Mouse (Mus musculus) bone marrow, adult 2 months (tissue): ENCODE data around the gene Atp5f1. TPM values are rescaled to one million over a fixed set of nuclear protein-coding genes. Genes with fewer than 3 reads are reported as not detected.

ENCODE experiments used
- H3K27ac ChIP-seq: fragments of 200-500 bp; 2 replicates; pipeline ENCODE4 v1.5.1; 2012; ENCODE audit warnings: low read depth, mild to moderate bottlenecking, control low read depth, inconsistent platforms, low read length; ENCODE audit not compliant: control insufficient read depth, poor library complexity, insufficient read depth
- H3K4me1 ChIP-seq: fragments of 200-500 bp; 2 replicates; pipeline ENCODE4 v1.6.1; 2011; ENCODE audit warnings: low read length; ENCODE audit not compliant: control insufficient read depth, insufficient read depth
- H3K4me3 ChIP-seq: fragments of 200-500 bp; replicated peaks from 2 replicates; pipeline ENCODE3; 2011; ENCODE audit warnings: mild to moderate bottlenecking, low read depth, low read length, control low read depth; ENCODE audit not compliant: control insufficient read depth
- CTCF ChIP-seq: fragments of 200-500 bp; IDR thresholded peaks from 2 replicates; pipeline ENCODE4 v1.5.1; 2011; ENCODE audit warnings: low read length, control low read depth; ENCODE audit not compliant: control insufficient read depth, insufficient read depth
- POLR2A ChIP-seq: fragments of 200-500 bp; IDR thresholded peaks from 2 replicates; pipeline ENCODE4 v1.6.1; 2011; ENCODE audit warnings: low read depth, mild to moderate bottlenecking, control low read depth, low read length, borderline replicate concordance; ENCODE audit not compliant: control insufficient read depth
- WGBS: fragments of 180-500 bp; shearing (Covaris S2); methylation state at CpG from one replicate; pipeline ENCODE4 v1.1.7; 2018; 5-methylcytosine and 5-hydroxymethylcytosine counted together
- polyA plus RNA-seq: library from polyadenylated mRNA; stranded (reverse); fragments of >200 nt; gene quantifications from 2 replicates; pipeline ENCODE4 v1.2.4, GENCODE M21; 2011; ENCODE audit warnings: low replicate concordance; ENCODE audit not compliant: missing spikeins, insufficient read depth, insufficient read length

Gene Atp5f1
- polyA plus RNA-seq, 1 experiment: 184 TPM

DNA sequence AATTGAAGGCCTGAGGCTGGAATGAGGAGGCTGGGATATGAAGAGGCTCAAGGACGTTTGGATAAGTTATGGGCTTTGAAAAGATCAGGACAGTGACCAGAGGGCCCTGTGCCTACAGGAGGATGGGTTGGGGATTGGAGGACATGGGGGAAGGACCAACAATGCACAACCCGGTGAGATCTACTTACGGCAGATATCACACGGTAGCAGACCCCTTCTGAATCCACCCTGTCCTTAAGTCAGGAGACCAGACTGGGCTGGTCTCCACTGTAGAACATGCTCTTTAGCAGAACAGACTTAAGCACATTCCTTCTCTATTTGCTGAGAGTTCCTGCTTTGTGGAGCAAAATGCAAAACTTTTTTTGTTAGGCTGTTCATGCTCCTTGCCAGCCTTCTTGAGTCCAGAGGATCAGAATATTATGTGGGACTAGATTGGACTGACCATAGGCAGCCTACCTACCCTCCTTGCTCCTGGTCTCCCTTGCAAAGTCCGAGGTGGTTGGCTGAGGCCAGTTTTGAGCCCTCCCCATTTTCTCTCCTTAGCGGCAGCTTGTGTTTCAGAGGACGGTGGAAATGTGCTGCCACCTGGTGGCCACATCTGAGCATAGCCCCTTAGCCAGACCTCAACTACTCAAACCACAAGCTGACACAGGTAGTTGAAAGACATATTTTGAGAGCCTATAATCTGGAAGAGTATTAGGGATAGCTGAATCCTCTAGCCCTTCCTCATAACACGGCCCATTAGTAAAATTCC lies 60.3 kb downstream of the Atp5f1 start:
- WGBS: 40% methylated on average over 8 of the region's 8 CpGs
- no peak overlapping the region for H3K27ac ChIP-seq
- no peak overlapping the region for H3K4me3 ChIP-seq
- peaks cover 5% of the 10 kb centered on the region; the same call in 1 of the 2 replicates for H3K4me1 ChIP-seq
- TF ChIP-seq CTCF (peak; percentile 95), POLR2A (no peak)

DNA sequence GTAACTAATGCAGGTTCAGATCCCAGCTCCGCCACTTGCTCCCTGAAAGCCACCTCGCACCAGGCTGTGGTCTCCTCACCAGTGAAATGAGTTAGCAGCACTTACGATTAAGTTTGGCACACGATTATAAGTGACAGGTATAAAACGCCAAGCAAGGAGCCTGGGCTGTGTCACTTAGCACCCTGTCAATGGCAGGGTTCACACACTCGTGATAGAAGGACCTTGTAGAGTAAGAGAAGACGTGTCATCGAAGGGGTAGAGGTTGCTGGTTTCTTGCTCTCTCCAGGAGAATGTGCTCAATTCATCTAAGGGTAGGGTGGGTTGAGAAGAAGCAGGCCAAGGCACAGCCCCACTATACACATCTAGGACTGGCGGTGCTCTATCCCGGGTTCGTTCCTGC lies 61.0 kb downstream of the Atp5f1 start:
- 71% methylated on average over 11 of the region's 11 CpGs for WGBS
- TF ChIP-seq POLR2A (no peak), CTCF (no peak)
- peaks cover 5% of the 10 kb centered on the region; the same call in 1 of the 2 replicates for H3K4me1 ChIP-seq
- no peak overlapping the region for H3K4me3 ChIP-seq
- no peak overlapping the region for H3K27ac ChIP-seq

DNA sequence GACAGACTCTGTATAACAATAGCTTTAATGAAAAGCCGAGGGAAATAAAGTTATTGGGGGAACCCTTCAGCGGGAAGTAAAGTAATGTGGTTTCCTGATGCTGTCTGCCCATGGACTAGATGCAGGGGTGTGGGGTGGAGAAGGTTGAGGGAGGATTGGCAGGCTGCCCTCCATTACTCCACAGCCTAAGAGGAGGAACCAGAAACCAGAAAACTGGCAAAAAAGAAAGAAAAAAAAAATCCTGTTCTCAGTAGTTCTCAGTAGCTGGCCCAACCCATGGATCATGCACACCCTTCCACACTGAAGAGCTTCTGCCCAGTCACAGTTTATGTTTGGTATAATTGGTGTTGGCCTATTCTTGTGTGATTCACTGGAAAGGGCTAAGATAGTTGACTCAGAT lies 61.6 kb downstream of the Atp5f1 start:
- Histone ChIP-seq H3K4me1 (peaks cover 5% of the 10 kb centered on the region; the same call in 1 of the 2 replicates), H3K27ac (no peak overlapping the region), H3K4me3 (no peak overlapping the region)
- TF ChIP-seq CTCF (no peak), POLR2A (no peak)
- 7% methylated on average over 2 of the region's 2 CpGs for WGBS

DNA sequence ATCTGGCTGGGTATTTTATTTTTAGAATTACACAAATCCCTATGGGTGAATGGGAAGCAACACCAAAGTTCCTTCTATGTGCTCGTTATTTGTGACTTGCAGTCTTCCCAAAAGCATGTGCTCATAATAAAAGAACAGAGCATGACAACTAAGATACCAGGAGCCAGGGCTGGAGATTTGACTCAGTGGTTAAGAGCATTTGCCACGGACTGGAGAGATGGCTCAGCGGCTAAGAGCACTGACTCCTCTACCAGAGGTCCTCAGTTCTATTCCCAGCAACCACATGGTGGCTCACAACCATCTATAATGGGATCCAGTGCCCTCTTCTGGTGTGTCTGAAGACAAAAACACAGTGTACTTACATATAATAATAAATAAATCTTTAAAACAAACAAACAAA lies 63.1 kb downstream of the Atp5f1 start:
- Histone ChIP-seq H3K4me1 (peaks cover 11% of the 10 kb centered on the region), H3K27ac (no peak overlapping the region), H3K4me3 (no peak overlapping the region)
- WGBS: 77% methylated on average over 3 of the region's 3 CpGs
- TF ChIP-seq CTCF (no peak), POLR2A (no peak)

DNA sequence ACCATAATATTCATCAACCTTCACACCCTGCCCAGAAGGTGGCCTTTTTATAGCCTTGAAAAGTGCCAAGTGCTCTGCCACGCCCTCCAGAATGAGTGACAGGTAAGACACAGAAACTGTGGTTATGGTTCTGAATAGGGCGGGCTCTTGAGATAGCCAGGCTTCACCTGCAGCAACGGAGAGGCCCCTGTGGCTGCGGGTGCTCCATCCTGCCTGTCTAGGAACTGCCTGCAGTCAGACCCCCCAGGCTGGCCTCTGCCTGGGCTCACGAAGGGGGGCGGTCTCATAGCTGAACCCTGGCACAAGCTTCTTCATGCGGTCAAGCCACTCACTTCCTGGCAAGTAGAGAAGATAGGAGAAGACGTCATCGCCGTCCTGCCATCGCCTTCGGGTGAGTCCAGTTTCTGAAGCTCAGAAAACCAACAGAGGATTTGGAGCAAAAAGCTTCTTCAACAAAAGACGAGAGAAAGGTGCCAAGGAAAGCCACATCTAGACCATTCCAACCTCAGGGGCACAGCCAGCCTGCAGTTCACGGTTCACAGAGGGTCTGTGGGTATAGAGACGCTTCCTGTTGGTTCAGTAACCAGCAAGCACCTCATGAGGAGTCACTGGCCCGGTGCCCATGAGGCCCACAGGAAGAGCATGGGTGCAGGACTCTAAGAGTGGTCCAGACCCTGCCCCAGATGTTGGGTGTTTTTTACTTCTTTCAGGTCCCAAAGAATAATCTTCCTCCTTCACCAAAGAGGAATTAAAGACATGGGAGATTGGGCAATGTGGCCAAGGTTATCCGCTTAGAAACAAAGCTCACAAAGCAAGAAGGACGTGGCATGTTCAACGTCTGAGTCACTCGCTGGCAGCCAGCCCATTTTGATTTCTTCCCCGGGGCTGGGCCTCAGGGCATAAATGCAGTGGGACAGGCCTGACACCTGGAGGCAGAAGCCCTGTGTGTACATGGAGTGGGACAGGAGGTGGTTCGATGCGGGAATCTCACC lies 65.0 kb downstream of the Atp5f1 start:
- Histone ChIP-seq H3K4me1 (peaks cover 12% of the 10 kb centered on the region), H3K4me3 (peak overlapping the region; percentile 7), H3K27ac (peak overlapping the region; percentile 76)
- TF ChIP-seq CTCF (peak; percentile 82), POLR2A (no peak)
- WGBS: 1% methylated on average over 23 of the region's 23 CpGs

DNA sequence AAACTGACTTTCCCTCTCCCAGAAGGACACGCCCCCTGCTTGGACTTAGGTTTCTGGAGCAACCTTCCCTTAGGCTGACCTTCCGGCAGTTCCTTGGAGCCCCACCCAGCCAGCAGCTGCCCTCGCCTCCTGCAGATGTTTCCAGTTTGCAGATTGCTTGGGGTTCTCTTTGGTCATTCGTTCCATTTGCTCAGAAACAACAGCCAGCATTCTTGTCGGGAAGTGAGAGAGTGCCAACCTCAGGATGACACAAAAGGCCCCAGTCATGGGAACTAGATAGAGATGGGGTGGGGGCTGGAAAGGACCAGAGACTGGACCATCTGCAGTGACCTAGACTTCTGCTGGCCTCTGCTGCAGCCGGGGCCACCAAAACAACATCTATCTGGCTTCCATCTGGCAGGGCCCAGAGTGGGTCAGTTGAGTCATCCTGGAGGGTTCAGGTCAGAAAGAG lies 65.9 kb downstream of the Atp5f1 start:
- 25% methylated on average over 6 of the region's 6 CpGs for WGBS
- TF ChIP-seq CTCF: no peak
- TF ChIP-seq POLR2A: no peak
- peaks cover 10% of the 10 kb centered on the region for H3K4me1 ChIP-seq
- H3K27ac ChIP-seq: peak overlapping the region; percentile 76
- no peak overlapping the region for H3K4me3 ChIP-seq

Other genes starting within 250 kb of the Atp5f1 start
- 91.9 and 112 TPM in 2 replicates for gene Rap1a, start 158.8 kb downstream of the Atp5f1 start, polyA plus RNA-seq
- 1.7 and 3.4 TPM in 2 replicates for gene Adora3, start 89.2 kb downstream of the Atp5f1 start, polyA plus RNA-seq
- not detected in 2 replicates for gene Tmigd3, start 89.2 kb downstream of the Atp5f1 start, polyA plus RNA-seq
- 27.2 and 72.9 TPM in 2 replicates for gene I830077J02Rik, start 27.4 kb downstream of the Atp5f1 start, polyA plus RNA-seq
- gene Wdr77, start 730 bp downstream of the Atp5f1 start, polyA plus RNA-seq: 15.8 and 23.9 TPM in 2 replicates
- gene Ovgp1, start 13.6 kb upstream of the Atp5f1 start, polyA plus RNA-seq: 5.5 and 16.0 TPM in 2 replicates
- gene Pifo, start 54.5 kb upstream of the Atp5f1 start, polyA plus RNA-seq: not detected in 2 replicates
- gene Chil5, start 72.7 kb upstream of the Atp5f1 start, polyA plus RNA-seq: 5.1 and 9.9 TPM in 2 replicates
- gene Chia1, start 153.1 kb upstream of the Atp5f1 start, polyA plus RNA-seq: not detected in 2 replicates
- gene Chil3, start 207.5 kb upstream of the Atp5f1 start, polyA plus RNA-seq: 120 and 448 TPM in 2 replicates